Mouse (Mus musculus) erythroblast, embryonic 14.5 days (primary cell): ENCODE measurements around the gene Eddm3b.

ENCODE experiments used
- GATA1 ChIP-seq: IDR thresholded peaks from 2 replicates; pipeline ENCODE4 v1.6.1; 2012; ENCODE audit warnings: low read length, inconsistent platforms, mixed read lengths
- TAL1 ChIP-seq: IDR thresholded peaks from 3 replicates; pipeline ENCODE4 v1.6.1; 2012; ENCODE audit warnings: low read length, inconsistent platforms, mixed read lengths

DNA sequence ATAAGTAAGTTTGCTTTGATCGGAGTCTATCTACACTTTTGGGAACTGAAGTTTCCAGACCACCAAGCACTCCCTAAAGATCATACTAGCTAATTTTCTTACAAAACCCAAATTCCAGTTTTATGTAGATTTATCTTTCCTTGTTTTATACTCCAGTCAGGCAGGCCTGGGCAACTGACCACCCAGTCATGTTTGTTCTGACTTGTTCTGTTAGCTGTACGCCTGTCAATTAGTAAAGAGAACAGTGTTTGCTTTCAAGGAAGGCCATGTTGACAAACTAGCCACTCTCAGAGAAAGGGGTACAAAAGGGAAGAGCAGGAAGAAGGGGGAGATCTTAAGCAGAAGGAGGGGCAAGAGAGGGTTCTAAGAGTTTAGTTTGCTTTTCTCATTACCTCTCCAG, 9.9 kb upstream of the Eddm3b start:
- TF ChIP-seq GATA1, result no peak
- TF ChIP-seq TAL1, result no peak
